Mouse (Mus musculus): ENCODE measurements at regions not wholly inside any gene's neighbourhood (a gene's known extent, or its start where the extent isn't known, plus 50 kb on each side); places are given as distances from the start of the nearest gene placed in this dataset.

DNA sequence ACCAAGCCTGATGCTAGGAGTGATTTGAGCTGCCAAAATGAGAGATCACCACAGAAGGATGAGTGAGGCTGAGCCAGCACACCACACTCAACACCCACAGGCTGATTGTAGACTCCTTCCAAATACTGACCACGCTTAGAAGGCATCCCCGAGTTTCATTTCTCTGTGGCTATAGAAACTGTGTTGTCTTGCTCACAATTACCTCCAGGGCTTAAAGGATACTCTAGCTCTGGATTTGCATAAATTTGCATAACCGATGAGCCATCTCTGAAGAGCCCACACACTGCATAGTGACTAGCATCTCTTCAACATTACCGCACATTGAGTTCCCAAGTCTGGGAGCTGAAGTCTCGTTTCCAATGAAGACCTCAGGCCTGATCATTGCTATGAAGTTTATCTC, 110.3 kb downstream of the Nufip1 start:
- TF ChIP-seq POLR2A (IDR thresholded peaks at IDR 0.05; ENCODE audit: low read depth, low read length) (no peak), CTCF (IDR thresholded peaks at IDR 0.05; ENCODE audit: borderline replicate concordance, insufficient read depth, low read length) (no peak)

Data from embryonic fibroblast, embryonic 13.5 days (primary cell).